Mouse (Mus musculus): Measurements from ENCODE around the gene Sepsecs. TPM values are rescaled to one million over a fixed set of nuclear protein-coding genes. Genes with fewer than 3 reads are reported as not detected.
A peak's percentile ranks its signal among the peaks of the same experiment; 100 is the strongest.

Gene Sepsecs
- polyA plus RNA-seq, 1 experiment from 2014 or later = 8.3 TPM

GRCm38 (mm10) chr5:52618348-52619270 is 50.9 kb downstream of the Sepsecs start:
- peak overlapping the region; percentile 71 for H3K27ac ChIP-seq
- H3K9me3 ChIP-seq = no peaks in the 10 kb centered on the region
- peak; percentile 49; the same call in 1 of the 2 replicates for ATAC-seq (ENCODE audit: insufficient number of reproducible peaks, insufficient read depth, low FRiP score, low TSS enrichment, low read depth)
- H3K4me2 ChIP-seq = peak overlapping the region; percentile 81
- no peaks in the 10 kb centered on the region for H3K36me3 ChIP-seq
- under 1% methylated on average over 41 of the region's 41 CpGs for WGBS
- H3K4me3 ChIP-seq = peak overlapping the region; percentile 47
- H3K27me3 ChIP-seq = peaks cover 7% of the 10 kb centered on the region; the same call in 1 of the 2 replicates
- H3K4me1 ChIP-seq = peaks cover 42% of the 10 kb centered on the region
- peak overlapping the region; percentile 64 for H3K9ac ChIP-seq

- Histone ChIP-seq H3K27me3 (peaks cover 7% of the 10 kb centered on the region; the same call in 1 of the 2 replicates), H3K4me1 (peaks cover 42% of the 10 kb centered on the region), H3K9ac (peak overlapping the region; percentile 64), H3K9me3 (no peaks in the 10 kb centered on the region), H3K36me3 (no peaks in the 10 kb centered on the region), H3K4me2 (peak overlapping the region; percentile 81), H3K4me3 (peak overlapping the region; percentile 47), H3K27ac (peak overlapping the region; percentile 71; the same call in 1 of the 2 replicates)
- ATAC-seq (ENCODE audit: insufficient number of reproducible peaks, insufficient read depth, low FRiP score, low TSS enrichment, low read depth) = no peak
- 42% methylated on average over 9 of the region's 9 CpGs for WGBS
These were observed 51.7 kb downstream of the Sepsecs start for GRCm38 (mm10) chr5:52617711-52618347.

GRCm38 (mm10) chr5:52616549-52616948 is 53.0 kb downstream of the Sepsecs start:
- peak overlapping the region; percentile 51; the same call in 1 of the 2 replicates for H3K27ac ChIP-seq
- no peak for ATAC-seq (ENCODE audit: insufficient number of reproducible peaks, insufficient read depth, low FRiP score, low TSS enrichment, low read depth)
- no peak overlapping the region for H3K4me2 ChIP-seq
- H3K9ac ChIP-seq = no peak overlapping the region
- peaks cover 7% of the 10 kb centered on the region; the same call in 1 of the 2 replicates for H3K27me3 ChIP-seq
- peaks cover 42% of the 10 kb centered on the region for H3K4me1 ChIP-seq
- H3K9me3 ChIP-seq = no peaks in the 10 kb centered on the region
- WGBS = 14% methylated on average over 2 of the region's 2 CpGs
- H3K4me3 ChIP-seq = no peak overlapping the region
- H3K36me3 ChIP-seq = no peaks in the 10 kb centered on the region

- ATAC-seq (ENCODE audit: insufficient number of reproducible peaks, insufficient read depth, low FRiP score, low TSS enrichment, low read depth) = no peak
- Histone ChIP-seq H3K4me1 (peaks cover 42% of the 10 kb centered on the region), H3K4me2 (no peak overlapping the region), H3K27ac (no peak overlapping the region), H3K27me3 (peaks cover 7% of the 10 kb centered on the region; the same call in 1 of the 2 replicates), H3K9ac (no peak overlapping the region), H3K36me3 (no peaks in the 10 kb centered on the region), H3K4me3 (no peak overlapping the region), H3K9me3 (no peaks in the 10 kb centered on the region)
- 62% methylated on average over 9 of the region's 9 CpGs for WGBS
These were observed 54.1 kb downstream of the Sepsecs start for GRCm38 (mm10) chr5:52615421-52615820.

GRCm38 (mm10) chr5:52614686-52615085 is 54.8 kb downstream of the Sepsecs start:
- H3K27ac ChIP-seq = no peak overlapping the region
- no peak for ATAC-seq (ENCODE audit: insufficient number of reproducible peaks, insufficient read depth, low FRiP score, low TSS enrichment, low read depth)
- H3K9me3 ChIP-seq = no peaks in the 10 kb centered on the region
- H3K36me3 ChIP-seq = no peaks in the 10 kb centered on the region
- H3K9ac ChIP-seq = no peak overlapping the region
- no peak overlapping the region for H3K4me3 ChIP-seq
- H3K27me3 ChIP-seq = peaks cover 7% of the 10 kb centered on the region; the same call in 1 of the 2 replicates
- peaks cover 46% of the 10 kb centered on the region for H3K4me1 ChIP-seq
- 79% methylated on average over 4 of the region's 4 CpGs for WGBS
- no peak overlapping the region for H3K4me2 ChIP-seq

GRCm38 (mm10) chr5:52612776-52613175 is 56.7 kb downstream of the Sepsecs start:
- no peak overlapping the region for H3K4me3 ChIP-seq
- H3K27me3 ChIP-seq = peaks cover 1% of the 10 kb centered on the region; the same call in 1 of the 2 replicates
- 86% methylated on average over 6 of the region's 8 CpGs for WGBS
- no peak overlapping the region for H3K4me2 ChIP-seq
- H3K27ac ChIP-seq = no peak overlapping the region
- no peak for ATAC-seq (ENCODE audit: insufficient number of reproducible peaks, insufficient read depth, low FRiP score, low TSS enrichment, low read depth)
- H3K9ac ChIP-seq = no peak overlapping the region
- H3K4me1 ChIP-seq = peaks cover 35% of the 10 kb centered on the region
- H3K9me3 ChIP-seq = no peaks in the 10 kb centered on the region
- H3K36me3 ChIP-seq = no peaks in the 10 kb centered on the region

GRCm38 (mm10) chr5:52611315-52611895 is 58.1 kb downstream of the Sepsecs start:
- no peak overlapping the region for H3K4me2 ChIP-seq
- 71% methylated on average over 10 of the region's 10 CpGs for WGBS

GRCm38 (mm10) chr5:52610306-52610705 is 59.2 kb downstream of the Sepsecs start:
- Histone ChIP-seq H3K4me3 (no peak overlapping the region), H3K27me3 (no peaks in the 10 kb centered on the region), H3K9me3 (peaks cover 7% of the 10 kb centered on the region; the same call in 1 of the 2 replicates), H3K27ac (no peak overlapping the region), H3K36me3 (no peaks in the 10 kb centered on the region), H3K4me2 (no peak overlapping the region), H3K4me1 (peaks cover 11% of the 10 kb centered on the region; the same call in 1 of the 2 replicates), H3K9ac (no peak overlapping the region)
- WGBS = 47% methylated on average over 4 of the region's 4 CpGs
- ATAC-seq (ENCODE audit: insufficient number of reproducible peaks, insufficient read depth, low FRiP score, low TSS enrichment, low read depth) = no peak

More at GRCm38 (mm10) chr5:52611315-52611895, 58.1 kb downstream of the Sepsecs start:
- Histone ChIP-seq H3K9ac (no peak overlapping the region), H3K27me3 (no peaks in the 10 kb centered on the region), H3K36me3 (no peaks in the 10 kb centered on the region), H3K9me3 (peaks cover 7% of the 10 kb centered on the region; the same call in 1 of the 2 replicates), H3K4me1 (peaks cover 22% of the 10 kb centered on the region), H3K4me3 (no peak overlapping the region), H3K27ac (no peak overlapping the region)
- no peak for ATAC-seq (ENCODE audit: insufficient number of reproducible peaks, insufficient read depth, low FRiP score, low TSS enrichment, low read depth)

GRCm38 (mm10) chr5:52609672-52610071 is 59.8 kb downstream of the Sepsecs start:
- Histone ChIP-seq H3K4me1 (peaks cover 10% of the 10 kb centered on the region), H3K9ac (no peak overlapping the region), H3K9me3 (peaks cover 7% of the 10 kb centered on the region; the same call in 1 of the 2 replicates), H3K4me3 (no peak overlapping the region), H3K27me3 (no peaks in the 10 kb centered on the region), H3K4me2 (no peak overlapping the region), H3K27ac (no peak overlapping the region; the same call in 1 of the 2 replicates), H3K36me3 (no peaks in the 10 kb centered on the region)
- no peak for ATAC-seq (ENCODE audit: insufficient number of reproducible peaks, insufficient read depth, low FRiP score, low TSS enrichment, low read depth)
- 67% methylated on average over 10 of the region's 10 CpGs for WGBS

- no peak overlapping the region for H3K4me2 ChIP-seq
- 18% methylated on average over 6 of the region's 6 CpGs for WGBS
- peaks cover 7% of the 10 kb centered on the region; the same call in 1 of the 2 replicates for H3K9me3 ChIP-seq
- no peaks in the 10 kb centered on the region for H3K27me3 ChIP-seq
- H3K27ac ChIP-seq = peak overlapping the region; percentile 29
- H3K36me3 ChIP-seq = no peaks in the 10 kb centered on the region
- H3K4me3 ChIP-seq = no peak overlapping the region
- H3K4me1 ChIP-seq = peaks cover 14% of the 10 kb centered on the region
- peak; percentile 53; the same call in 1 of the 2 replicates for ATAC-seq (ENCODE audit: insufficient number of reproducible peaks, insufficient read depth, low FRiP score, low TSS enrichment, low read depth)
- no peak overlapping the region for H3K9ac ChIP-seq
These were observed 64.9 kb downstream of the Sepsecs start for GRCm38 (mm10) chr5:52604582-52605041.

GRCm38 (mm10) chr5:52590612-52591011 is 78.9 kb downstream of the Sepsecs start:
- Histone ChIP-seq H3K27ac (no peak overlapping the region), H3K4me3 (no peak overlapping the region), H3K4me1 (no peaks in the 10 kb centered on the region), H3K4me2 (no peak overlapping the region), H3K9me3 (no peaks in the 10 kb centered on the region), H3K36me3 (no peaks in the 10 kb centered on the region), H3K27me3 (no peaks in the 10 kb centered on the region), H3K9ac (no peak overlapping the region)
- no peak for ATAC-seq (ENCODE audit: insufficient number of reproducible peaks, insufficient read depth, low FRiP score, low TSS enrichment, low read depth)
- whole genome bisulfite sequencing = 91% methylated on average over 9 of the region's 9 CpGs
